Mouse (Mus musculus) thymus, adult 2 months (tissue): ENCODE results near the gene Slc38a4. TPM values are rescaled to one million over a fixed set of nuclear protein-coding genes. Genes with fewer than 3 reads are reported as not detected.

Source experiments
- DNase-seq: peaks from one replicate; pipeline ENCODE4 v3.0.0; 2021
- H3K27ac ChIP-seq: fragments of 200-500 bp; 2 replicates; pipeline ENCODE4 v1.5.1; 2012; ENCODE audit warnings: low read length, control low read depth; ENCODE audit not compliant: control insufficient read depth, insufficient read depth
- H3K27me3 ChIP-seq: fragments of 200-500 bp; 2 replicates; pipeline ENCODE4 v1.6.1; 2012; ENCODE audit warnings: mild to moderate bottlenecking, low read length, moderate library complexity, mixed read lengths; ENCODE audit not compliant: control insufficient read depth, insufficient read depth
- H3K36me3 ChIP-seq: fragments of 200-500 bp; 2 replicates; pipeline ENCODE4 v1.6.1; 2012; ENCODE audit warnings: mild to moderate bottlenecking, low read length, moderate library complexity; ENCODE audit not compliant: control insufficient read depth, insufficient read depth
- H3K4me1 ChIP-seq: fragments of 200-500 bp; replicated peaks from 2 replicates; pipeline ENCODE4 v1.6.1; 2012; ENCODE audit warnings: low read length; ENCODE audit not compliant: control insufficient read depth, insufficient read depth
- H3K4me3 ChIP-seq: fragments of 200-500 bp; 2 replicates; pipeline ENCODE4 v1.5.1; 2012; ENCODE audit warnings: mild to moderate bottlenecking, low read length, control low read depth, moderate library complexity; ENCODE audit not compliant: control insufficient read depth, insufficient read depth
- CTCF ChIP-seq: fragments of 200-500 bp; IDR thresholded peaks from 2 replicates; pipeline ENCODE4 v1.5.1; 2012; ENCODE audit warnings: mild to moderate bottlenecking, control low read depth, low read length, moderate library complexity, borderline replicate concordance; ENCODE audit not compliant: control insufficient read depth, poor library complexity, insufficient read depth; ENCODE audit errors: extremely low read depth
- POLR2A ChIP-seq: fragments of 200-500 bp; IDR thresholded peaks from 2 replicates; pipeline ENCODE4 v1.6.1; 2012; ENCODE audit warnings: mild to moderate bottlenecking, low read length, control low read depth, moderate library complexity; ENCODE audit not compliant: control insufficient read depth, poor library complexity, insufficient read depth; ENCODE audit errors: extremely low read depth
- WGBS: fragments of 180-500 bp; shearing (Covaris S2); methylation state at CpG from one replicate; pipeline ENCODE4 v1.1.7; 2018; 5-methylcytosine and 5-hydroxymethylcytosine counted together
- polyA plus RNA-seq: library from polyadenylated mRNA; depleted of rRNA; stranded (reverse); fragments of >200 nt; gene quantifications from 2 replicates; pipeline ENCODE4 v1.2.3, GENCODE M21; 2012

Slc38a4 gene
- polyA plus RNA-seq, 1 experiment, result 1.8 TPM

DNA sequence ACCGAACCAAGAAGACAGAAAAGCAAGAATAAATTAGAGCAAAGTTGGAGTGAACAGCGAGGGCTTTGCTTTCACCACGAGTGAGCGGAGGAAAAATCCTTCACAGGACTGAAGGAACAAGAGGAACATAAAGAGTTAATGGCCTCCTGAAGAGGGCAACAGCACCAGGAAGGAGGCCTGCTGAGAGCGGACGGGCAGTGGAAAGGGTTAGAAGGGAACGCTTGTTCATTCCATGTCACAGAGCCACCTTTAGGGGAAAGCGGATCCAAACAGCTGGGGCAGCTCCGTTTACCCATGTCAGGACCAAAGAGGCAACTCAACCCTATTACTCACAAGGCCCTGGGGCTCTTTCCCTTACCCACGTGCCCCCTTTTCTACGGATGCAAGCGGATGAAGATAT, 54.3 kb downstream of the Slc38a4 start:
- 91% methylated on average over 12 of the region's 12 CpGs for WGBS

DNA sequence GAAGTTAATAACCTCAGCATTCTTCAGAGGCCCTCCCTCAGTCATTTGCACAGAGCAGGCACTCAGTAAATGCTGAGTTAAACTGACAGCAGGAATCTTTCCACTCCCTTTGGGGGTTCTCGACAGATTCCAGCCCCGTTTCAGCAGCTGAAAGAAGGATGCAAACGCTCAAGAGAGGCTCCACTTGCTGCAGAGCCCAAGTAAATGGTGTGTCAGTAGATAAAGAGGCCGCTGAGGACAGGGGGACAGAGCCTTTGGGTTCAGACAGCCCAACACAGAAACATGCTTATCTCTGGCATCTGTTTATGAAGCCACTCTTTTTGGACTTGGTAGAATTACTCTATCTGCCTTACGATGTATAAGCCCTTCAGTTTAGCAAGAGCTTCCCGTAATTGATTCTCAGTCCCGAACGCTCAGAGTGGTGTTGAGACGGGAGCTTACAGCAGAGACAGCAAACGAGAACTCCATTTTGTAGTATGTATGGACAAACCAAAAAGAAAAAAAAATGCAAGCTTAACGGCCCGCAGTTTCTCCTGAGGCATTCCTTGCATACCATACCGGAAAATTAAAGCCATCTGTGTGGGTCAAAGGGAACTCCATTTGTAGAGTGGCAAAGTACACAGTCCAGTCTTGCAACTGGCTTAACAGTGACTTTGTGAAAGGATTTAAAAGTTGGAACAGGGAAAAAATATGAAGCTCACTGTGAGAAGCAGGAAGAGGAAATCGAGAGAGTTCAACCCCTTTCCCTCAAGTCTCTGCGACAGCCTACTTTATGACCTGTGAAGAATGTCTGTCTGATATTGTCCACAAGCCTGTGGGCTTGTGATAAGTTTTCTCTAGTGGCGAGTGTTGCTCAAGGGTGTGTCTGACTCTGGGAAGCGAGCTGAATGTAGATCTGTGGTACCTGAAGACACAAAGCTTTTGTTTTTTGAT, 55.2 kb downstream of the Slc38a4 start:
- H3K4me3 ChIP-seq, result no peak overlapping the region
- H3K4me1 ChIP-seq, result no peaks in the 10 kb centered on the region
- no peaks in the 10 kb centered on the region for H3K27me3 ChIP-seq
- no peak for DNase-seq
- no peaks in the 10 kb centered on the region for H3K36me3 ChIP-seq
- 77% methylated on average over 17 of the region's 17 CpGs for WGBS
- TF ChIP-seq CTCF (no peak), POLR2A (no peak)
- no peak overlapping the region for H3K27ac ChIP-seq

More for the DNA sequence above, 54.3 kb downstream of the Slc38a4 start:
- no peak for DNase-seq
- Histone ChIP-seq H3K4me3 (no peak overlapping the region), H3K27me3 (no peaks in the 10 kb centered on the region), H3K27ac (no peak overlapping the region), H3K4me1 (no peaks in the 10 kb centered on the region), H3K36me3 (no peaks in the 10 kb centered on the region)
- TF ChIP-seq POLR2A, result no peak
- TF ChIP-seq CTCF, result no peak

DNA sequence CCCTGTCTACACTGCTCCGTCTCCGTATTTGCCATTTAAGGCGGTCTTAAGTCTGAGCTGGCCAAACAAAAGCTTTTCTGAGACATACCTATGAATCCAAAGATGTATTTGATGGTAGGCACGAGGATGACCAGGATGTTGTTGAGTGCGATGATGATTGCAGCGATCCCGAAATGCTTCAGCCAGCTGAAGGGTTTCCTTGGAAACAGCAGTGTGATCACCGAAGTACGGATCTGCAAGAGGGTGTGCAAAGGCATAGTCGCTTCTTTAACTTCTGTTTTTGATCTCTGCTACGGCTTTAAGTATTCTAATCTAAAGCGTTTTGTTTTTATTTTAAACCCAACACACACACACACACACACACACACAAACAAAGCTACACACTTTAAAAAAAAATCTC, 56.4 kb downstream of the Slc38a4 start:
- no peak for DNase-seq
- Histone ChIP-seq H3K4me3 (no peak overlapping the region), H3K4me1 (no peaks in the 10 kb centered on the region), H3K27me3 (no peaks in the 10 kb centered on the region), H3K36me3 (no peaks in the 10 kb centered on the region), H3K27ac (no peak overlapping the region)
- 94% methylated on average over 12 of the region's 12 CpGs for WGBS
- TF ChIP-seq POLR2A (no peak), CTCF (no peak)

DNA sequence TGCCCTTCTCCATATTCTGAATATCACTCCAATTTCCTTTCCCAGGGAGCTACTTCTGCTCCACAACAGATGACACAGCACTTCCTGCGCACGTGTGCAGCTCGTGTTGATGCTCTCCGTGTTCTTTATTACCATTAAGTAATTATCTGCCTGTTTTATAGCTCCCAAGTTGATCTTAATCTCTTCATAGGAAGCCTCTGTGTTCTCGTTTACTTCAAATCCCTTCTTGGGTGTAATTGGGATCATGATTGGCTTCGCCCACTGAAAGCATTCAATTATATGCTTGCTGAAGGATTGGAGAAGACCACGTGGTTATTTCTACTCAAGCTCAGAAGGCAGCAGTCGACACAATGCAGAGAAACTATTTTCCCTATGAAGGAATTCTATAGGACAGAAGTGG, 70.1 kb downstream of the Slc38a4 start:
- Histone ChIP-seq H3K4me1 (no peaks in the 10 kb centered on the region), H3K36me3 (no peaks in the 10 kb centered on the region), H3K27ac (no peak overlapping the region), H3K4me3 (no peak overlapping the region), H3K27me3 (no peaks in the 10 kb centered on the region)
- 76% methylated on average over 8 of the region's 8 CpGs for WGBS
- TF ChIP-seq CTCF (no peak), POLR2A (no peak)
- no peak for DNase-seq

DNA sequence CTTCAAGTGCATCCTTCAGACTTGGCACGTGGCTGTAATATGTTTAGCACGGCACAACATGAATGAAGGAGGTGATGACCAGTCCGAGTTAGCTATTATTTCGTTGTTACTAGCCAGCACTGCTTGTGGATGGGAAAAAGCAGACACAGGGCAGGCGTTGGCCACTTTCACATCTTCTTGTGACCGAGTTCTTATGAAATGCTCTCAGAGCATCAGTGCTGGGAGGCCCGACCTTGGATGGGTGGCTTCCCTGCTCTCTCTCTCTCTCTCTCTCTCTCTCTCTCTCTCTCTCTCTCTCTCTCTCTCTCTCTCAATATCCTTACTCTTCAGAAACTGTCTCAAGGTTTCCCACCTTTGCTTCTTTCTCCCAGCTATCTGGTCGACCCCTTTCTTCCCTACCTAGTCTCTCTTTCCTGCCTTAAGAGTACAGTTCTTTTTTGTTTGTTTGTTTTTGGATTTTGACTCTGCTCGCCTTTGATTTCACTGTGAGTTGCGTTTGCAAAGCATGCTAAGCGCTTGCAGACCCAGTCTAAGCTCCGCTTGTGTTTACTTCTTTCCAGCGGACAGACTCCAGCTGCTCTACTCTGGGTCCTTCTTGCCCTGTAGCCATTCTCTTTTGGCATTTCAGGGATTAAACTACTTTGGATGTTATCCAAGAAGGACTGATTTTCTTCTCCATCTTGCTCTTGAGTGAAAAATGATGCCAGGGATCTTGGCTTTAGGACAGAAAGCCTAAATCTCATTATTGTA, 72.0 kb downstream of the Slc38a4 start:
- H3K36me3 ChIP-seq, result no peaks in the 10 kb centered on the region
- DNase-seq, result no peak
- H3K27me3 ChIP-seq, result no peaks in the 10 kb centered on the region
- H3K27ac ChIP-seq, result no peak overlapping the region
- H3K4me3 ChIP-seq, result no peak overlapping the region
- H3K4me1 ChIP-seq, result no peaks in the 10 kb centered on the region
- TF ChIP-seq CTCF (no peak), POLR2A (no peak)
- WGBS, result 93% methylated on average over 13 of the region's 13 CpGs

DNA sequence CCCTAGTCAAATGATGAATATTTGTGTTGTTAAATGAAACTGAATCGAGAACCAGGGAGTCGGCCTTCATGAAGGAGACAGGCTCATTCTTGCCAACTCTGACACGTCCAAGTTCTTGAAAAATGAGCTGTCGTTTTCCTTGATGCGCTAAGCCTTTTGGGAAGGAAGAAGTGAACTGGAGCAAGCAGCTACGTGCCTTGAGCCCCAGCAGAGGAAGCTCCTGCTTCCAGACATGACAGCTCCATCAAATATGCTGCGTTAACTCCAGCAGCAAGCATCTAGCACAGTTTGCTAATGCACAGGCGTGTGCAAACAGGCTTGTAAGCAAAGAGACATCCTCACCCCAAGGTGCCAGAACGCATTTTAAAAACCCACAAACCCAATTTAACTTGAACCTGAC, 80.6 kb downstream of the Slc38a4 start:
- Histone ChIP-seq H3K27ac (no peak overlapping the region), H3K4me1 (no peaks in the 10 kb centered on the region)
- 74% methylated on average over 9 of the region's 9 CpGs for WGBS

More for the DNA sequence above, 80.6 kb downstream of the Slc38a4 start:
- DNase-seq, result no peak
- Histone ChIP-seq H3K4me3 (no peak overlapping the region), H3K27me3 (no peaks in the 10 kb centered on the region), H3K36me3 (no peaks in the 10 kb centered on the region)
- TF ChIP-seq CTCF (no peak), POLR2A (no peak)
